Mouse (Mus musculus) kidney, adult 2 months (tissue): ENCODE measurements around the gene Unc5b.

ENCODE experiments used
- CTCF ChIP-seq: fragments of 200-500 bp; conservative IDR thresholded peaks from 2 replicates; pipeline ENCODE4 v1.5.1; 2011; ENCODE audit warnings: low read depth, mild to moderate bottlenecking, control low read depth, low read length, moderate library complexity, mixed read lengths; ENCODE audit not compliant: insufficient read depth, insufficient read length
- POLR2A ChIP-seq: fragments of 200-500 bp; IDR thresholded peaks from one replicate; pipeline ENCODE4 v1.6.1; 2011; ENCODE audit warnings: low read depth, low read length, control low read depth

DNA sequence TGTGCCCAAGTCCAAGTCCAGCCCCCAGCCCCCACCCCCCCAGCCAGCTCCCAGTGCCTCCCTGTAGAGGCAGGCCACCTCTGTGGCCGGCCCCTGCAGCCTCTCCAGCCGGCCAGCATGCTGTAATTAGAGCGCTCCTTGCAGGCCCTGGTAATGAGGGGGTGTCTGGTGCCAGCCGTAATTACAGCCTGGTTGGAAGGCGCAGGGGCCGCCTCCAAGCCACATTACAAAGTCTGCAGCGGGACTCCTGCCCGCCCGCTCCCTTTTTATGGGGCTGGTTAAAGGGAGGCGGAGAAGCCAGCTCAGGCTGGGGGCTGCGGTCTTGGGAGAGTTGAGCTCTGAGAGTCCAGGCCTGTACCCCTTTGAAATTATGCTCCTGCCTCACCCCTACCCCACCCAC is 37.0 kb downstream of the Unc5b start:
- TF ChIP-seq CTCF (no peak), POLR2A (no peak)
